Comparison of ENCODE assay signal across 17 mouse cellular contexts in genomic region chr10:11044455-11045106, GRCm38 (mm10). TPM values are rescaled to one million over a fixed set of nuclear protein-coding genes. Genes with fewer than 3 reads are reported as not detected.
DNase-seq lines count a peak whose midpoint lies in the region; ATAC-seq and TF ChIP-seq lines count a peak whose summit lies in the region.
"Had no signal": no experiment of that assay in that cellular context is flagged by ENCODE, and none has a peak within 500 bp of the region (broad histone marks: within the 10 kb centered on the region; RNA-seq: fewer than 3 reads in every experiment).

No protein-coding gene starts in this region.

- no peaks in the 10 kb centered on the region for H3K4me1 ChIP-seq in heart, adult 2 months (ENCODE audit: control insufficient read depth, insufficient read depth, low read length)
- no peaks in the 10 kb centered on the region for H3K4me1 ChIP-seq in heart, embryonic 10.5 days
- H3K4me1 ChIP-seq in midbrain, embryonic 14.5 days (ENCODE audit: control insufficient read depth, insufficient read depth, low read length): no peaks in the 10 kb centered on the region
- no peaks in the 10 kb centered on the region for H3K4me1 ChIP-seq in midbrain, embryonic 11.5 days (ENCODE audit: control insufficient read depth, insufficient read depth, low read length)
- H3K4me1 ChIP-seq in forebrain, embryonic 16.5 days (replicated peaks; ENCODE audit: control insufficient read depth, insufficient read depth, low read length): no peaks in the 10 kb centered on the region
- H3K4me1 ChIP-seq: embryonic facial prominence, embryonic 15.5 days; heart, embryonic 12.5 days had no signal

- TF ChIP-seq CTCF in heart, adult 2 months (IDR thresholded peaks at IDR 0.05): no peak

- no peak for TF ChIP-seq EP300 in heart, adult 2 months (IDR thresholded peaks at IDR 0.05; ENCODE audit: insufficient read depth, low read depth, low read length)

- no peaks in the 10 kb centered on the region for H3K36me3 ChIP-seq in heart, adult 2 months (ENCODE audit: control insufficient read depth, insufficient read depth, low read length)
- no peaks in the 10 kb centered on the region for H3K36me3 ChIP-seq in heart, embryonic 10.5 days
- no peaks in the 10 kb centered on the region for H3K36me3 ChIP-seq in midbrain, embryonic 14.5 days (ENCODE audit: control insufficient read depth, insufficient read depth, low read length)
- H3K36me3 ChIP-seq in midbrain, embryonic 11.5 days (ENCODE audit: control insufficient read depth, insufficient read depth, low read length): no peaks in the 10 kb centered on the region
- no peaks in the 10 kb centered on the region for H3K36me3 ChIP-seq in forebrain, embryonic 16.5 days (ENCODE audit: control insufficient read depth, insufficient read depth)
- H3K36me3 ChIP-seq: embryonic facial prominence, embryonic 15.5 days; heart, embryonic 12.5 days had no signal

- peak; percentile 58; the same call in 1 of the 2 replicates for ATAC-seq in midbrain, embryonic 14.5 days (ENCODE audit: low FRiP score, low TSS enrichment)
- no peak for ATAC-seq in midbrain, embryonic 11.5 days (ENCODE audit: low FRiP score)
- peak; percentile 96 for ATAC-seq in forebrain, embryonic 16.5 days
- ATAC-seq: hindbrain, postnatal 0 days had no signal

- no peak overlapping the region for H3K4me3 ChIP-seq in heart, adult 2 months
- no peak overlapping the region for H3K4me3 ChIP-seq in heart, embryonic 10.5 days
- H3K4me3 ChIP-seq in midbrain, embryonic 14.5 days (replicated peaks; ENCODE audit: low read depth, low read length): no peak overlapping the region
- H3K4me3 ChIP-seq in midbrain, embryonic 11.5 days (ENCODE audit: low read depth, low read length): no peak overlapping the region
- no peak overlapping the region for H3K4me3 ChIP-seq in forebrain, embryonic 16.5 days (replicated peaks; ENCODE audit: low read length)
- H3K4me3 ChIP-seq: embryonic facial prominence, embryonic 15.5 days; heart, embryonic 12.5 days had no signal

- H3K4me2 ChIP-seq in midbrain, embryonic 14.5 days (ENCODE audit: low read length): no peak overlapping the region
- no peak overlapping the region for H3K4me2 ChIP-seq in midbrain, embryonic 11.5 days
- H3K4me2 ChIP-seq in forebrain, embryonic 16.5 days (ENCODE audit: low read length): no peak overlapping the region
- H3K4me2 ChIP-seq: embryonic facial prominence, embryonic 15.5 days; heart, embryonic 12.5 days had no signal

- H3K9me3 ChIP-seq in heart, embryonic 10.5 days: no peaks in the 10 kb centered on the region
- H3K9me3 ChIP-seq in midbrain, embryonic 14.5 days (ENCODE audit: control insufficient read depth, low read length): no peaks in the 10 kb centered on the region
- H3K9me3 ChIP-seq in midbrain, embryonic 11.5 days (ENCODE audit: control insufficient read depth, low read length): no peaks in the 10 kb centered on the region
- no peaks in the 10 kb centered on the region for H3K9me3 ChIP-seq in forebrain, embryonic 16.5 days (ENCODE audit: control insufficient read depth, low read length)
- H3K9me3 ChIP-seq: embryonic facial prominence, embryonic 15.5 days; heart, embryonic 12.5 days had no signal

- 54% methylated on average over 1 of the region's 1 CpGs for WGBS in heart, adult 2 months
- WGBS in heart, embryonic 10.5 days: 69% methylated on average over 1 of the region's 1 CpGs
- WGBS in midbrain, embryonic 14.5 days: 94% methylated on average over 1 of the region's 1 CpGs
- 93% methylated on average over 1 of the region's 1 CpGs for WGBS in midbrain, embryonic 11.5 days
- WGBS in forebrain, embryonic 16.5 days: 55% methylated on average over 1 of the region's 1 CpGs

- H3K79me2 ChIP-seq in heart, adult 2 months (replicated peaks; ENCODE audit: control insufficient read depth, insufficient read depth, low read length): no peaks in the 10 kb centered on the region

- intact Hi-C loops in heart, adult 2 months (cut with DNase I): no loop called here

- no peak for DNase-seq in heart, adult 2 months
- no peak for DNase-seq in heart, embryonic 10.5 days (ENCODE audit: low spot score)
- DNase-seq in midbrain, embryonic 14.5 days: no peak
- no peak for DNase-seq in midbrain, embryonic 11.5 days (ENCODE audit: low spot score, missing footprints)
- no peak for DNase-seq in thymus, postnatal 25 days
- DNase-seq: adrenal gland, adult 2 months; adrenal gland, postnatal 25 days; embryo, embryonic 11 days; gastrocnemius, postnatal 36 days; kidney, adult 11 months had no signal

- no peaks in the 10 kb centered on the region for H3K27me3 ChIP-seq in heart, adult 2 months (ENCODE audit: control insufficient read depth, insufficient read depth, low read length)
- H3K27me3 ChIP-seq in heart, embryonic 10.5 days (ENCODE audit: insufficient read depth, poor library complexity, severe bottlenecking): no peaks in the 10 kb centered on the region
- H3K27me3 ChIP-seq in midbrain, embryonic 14.5 days (ENCODE audit: control insufficient read depth, insufficient read depth, low read length): no peaks in the 10 kb centered on the region
- H3K27me3 ChIP-seq in midbrain, embryonic 11.5 days (ENCODE audit: control insufficient read depth, insufficient read depth, low read length): no peaks in the 10 kb centered on the region
- H3K27me3 ChIP-seq in forebrain, embryonic 16.5 days (replicated peaks; ENCODE audit: control insufficient read depth, insufficient read depth, low read length): no peaks in the 10 kb centered on the region
- H3K27me3 ChIP-seq: embryonic facial prominence, embryonic 15.5 days; heart, embryonic 12.5 days had no signal

- TF ChIP-seq POLR2A in heart, adult 2 months (IDR thresholded peaks at IDR 0.05; ENCODE audit: insufficient read depth, low read depth, low read length): no peak

- H3K9ac ChIP-seq in heart, adult 2 months (ENCODE audit: low read depth, low read length): no peak overlapping the region
- H3K9ac ChIP-seq in midbrain, embryonic 14.5 days (replicated peaks; ENCODE audit: low read length): no peak overlapping the region
- H3K9ac ChIP-seq in midbrain, embryonic 11.5 days (ENCODE audit: low read length): no peak overlapping the region
- H3K9ac ChIP-seq in forebrain, embryonic 16.5 days (replicated peaks; ENCODE audit: low read depth, low read length): no peak overlapping the region
- H3K9ac ChIP-seq: embryonic facial prominence, embryonic 15.5 days; heart, embryonic 12.5 days had no signal

- H3K27ac ChIP-seq in heart, adult 2 months: peak overlapping the region; percentile 64
- no peak overlapping the region for H3K27ac ChIP-seq in heart, embryonic 10.5 days
- H3K27ac ChIP-seq in midbrain, embryonic 14.5 days (replicated peaks; ENCODE audit: low read depth, low read length): no peak overlapping the region
- H3K27ac ChIP-seq in midbrain, embryonic 11.5 days (ENCODE audit: low read depth, low read length): no peak overlapping the region
- no peak overlapping the region for H3K27ac ChIP-seq in forebrain, embryonic 16.5 days (ENCODE audit: low read length)
- H3K27ac ChIP-seq: embryonic facial prominence, embryonic 15.5 days; hindbrain, postnatal 0 days had no signal

RNA-seq across cellular contexts. Expression of gene Grm1, which starts 37.6 kb away (rescaled TPM):
- 10 to 100 TPM in 1 of 2 experiments, 1 to 10 TPM in 1; 7.8 to 10.9 TPM for total RNA-seq in heart, adult 2 months (2021)
- 8.4 and 14.6 TPM in 2 replicates for polyA plus RNA-seq in heart, adult 2 months (2012; rRNA removed)
- 0.08 and 0.09 TPM in 2 replicates for polyA plus RNA-seq in heart, embryonic 10.5 days (2016; fragmentation: Nextera tagmentation; extraction: Ambion mirVana)
- polyA plus RNA-seq in midbrain, embryonic 14.5 days (2014; fragmentation: Nextera tagmentation; extraction: Ambion mirVana): 5.1 and 8.0 TPM in 2 replicates
- 0.03 and 0.36 TPM in 2 replicates for polyA plus RNA-seq in midbrain, embryonic 11.5 days (2014; fragmentation: Nextera tagmentation; extraction: Ambion mirVana)
- polyA plus RNA-seq in forebrain, embryonic 16.5 days (2015; fragmentation: Nextera tagmentation; extraction: Ambion mirVana): 6.3 and 10.3 TPM in 2 replicates
- total RNA-seq: adrenal gland, adult 2 months; adrenal gland, postnatal 25 days; ES-E14 had no signal
- polyA plus RNA-seq: adrenal gland, adult 2 months; hindbrain, embryonic 11.5 days; intestine, embryonic 14.5 days had no signal
